Mouse (Mus musculus): ENCODE measurements around the gene Osbpl8.
A peak's percentile ranks its signal among the peaks of the same experiment; 100 is the strongest.

Osbpl8 gene

DNA sequence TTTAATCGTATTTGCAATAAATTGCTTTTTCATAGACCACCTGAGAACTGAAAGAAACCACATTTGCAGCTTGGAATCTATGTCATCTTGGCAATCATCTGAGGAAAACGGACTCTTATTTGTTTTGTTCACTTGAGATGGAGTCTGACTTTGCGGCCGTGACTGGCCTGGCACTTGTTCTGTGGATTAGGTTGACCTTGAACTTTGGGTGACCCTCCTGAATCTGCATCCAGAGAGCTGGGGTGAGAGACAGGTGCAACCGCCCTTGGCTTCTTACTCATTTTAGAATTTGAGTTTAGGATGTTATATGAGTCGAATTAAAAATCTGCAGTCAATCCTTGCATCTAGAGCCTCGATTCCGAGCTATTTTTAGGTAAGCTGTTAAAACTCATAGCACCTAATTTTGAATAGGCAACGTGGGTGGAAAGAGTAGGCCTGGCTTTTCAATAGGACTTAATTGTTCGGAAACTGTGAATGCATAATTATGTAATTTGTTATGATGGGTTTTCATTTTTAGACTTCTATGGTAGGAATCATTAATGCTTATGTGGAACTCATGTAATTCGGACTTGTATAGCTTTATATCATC is 20.1 kb upstream of the Osbpl8 start:
- no peak for ATAC-seq (ENCODE audit: insufficient number of reproducible peaks, low FRiP score, low TSS enrichment)

DNA sequence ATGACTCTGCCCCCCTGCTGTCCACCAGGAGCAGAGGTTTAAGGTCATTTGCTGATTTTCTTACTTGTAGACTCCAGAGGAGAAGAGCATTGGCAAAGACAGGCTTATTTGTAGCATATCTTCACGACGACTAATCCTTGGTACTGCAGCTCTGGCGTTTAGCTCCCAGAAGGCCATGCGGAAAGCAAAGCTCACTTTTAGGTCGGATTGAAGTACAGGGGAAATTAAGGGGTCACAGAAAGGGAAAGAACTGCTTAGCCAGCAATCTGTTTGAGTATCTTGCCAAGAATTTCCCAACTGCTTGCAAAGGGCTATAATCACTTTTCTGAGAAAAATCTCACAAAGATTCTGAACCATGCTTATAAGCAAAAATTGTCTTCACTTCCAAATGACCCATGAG is 14.8 kb upstream of the Osbpl8 start:
- ATAC-seq (ENCODE audit: insufficient number of reproducible peaks, low FRiP score, low TSS enrichment): no peak

DNA sequence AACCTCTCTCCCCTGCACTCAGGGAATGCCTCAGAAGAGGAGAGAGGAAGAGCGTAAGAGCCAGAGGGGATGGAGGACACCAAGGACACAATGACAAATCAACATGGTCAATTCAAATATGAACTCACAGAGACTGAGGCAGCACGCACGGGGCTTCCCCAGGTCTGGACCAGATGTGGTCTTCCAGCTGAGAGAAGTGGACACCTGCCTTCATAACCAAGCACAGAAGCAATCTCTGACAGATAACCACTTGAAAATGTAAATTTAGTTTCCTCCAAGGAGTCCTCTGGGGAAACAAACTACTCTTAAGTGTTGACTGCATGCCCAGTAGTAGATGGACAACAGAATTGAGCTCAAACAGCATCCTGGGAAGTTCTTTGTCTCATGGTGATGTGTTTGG is 9.5 kb upstream of the Osbpl8 start:
- ATAC-seq (ENCODE audit: insufficient number of reproducible peaks, low FRiP score, low TSS enrichment): no peak

DNA sequence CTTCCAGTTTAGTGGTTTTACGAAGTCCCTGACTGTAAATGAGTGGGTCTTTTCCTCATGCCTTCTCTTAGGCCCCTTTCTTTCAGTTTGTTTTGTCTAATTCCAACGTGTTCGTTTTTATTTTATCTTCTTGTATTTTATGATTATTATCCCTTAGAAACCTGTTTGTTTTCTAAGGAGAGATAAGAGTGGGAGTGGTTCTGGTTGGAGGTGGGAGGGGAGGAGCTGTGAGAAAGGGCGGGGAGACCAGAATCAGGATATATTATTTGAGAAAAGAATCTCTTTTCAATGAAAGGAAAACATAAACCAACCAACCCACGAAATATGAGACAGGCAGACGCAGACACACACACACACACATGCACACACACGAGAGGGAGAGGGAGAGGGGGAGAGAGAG is 9.0 kb upstream of the Osbpl8 start:
- no peak for ATAC-seq (ENCODE audit: insufficient number of reproducible peaks, low FRiP score, low TSS enrichment)

DNA sequence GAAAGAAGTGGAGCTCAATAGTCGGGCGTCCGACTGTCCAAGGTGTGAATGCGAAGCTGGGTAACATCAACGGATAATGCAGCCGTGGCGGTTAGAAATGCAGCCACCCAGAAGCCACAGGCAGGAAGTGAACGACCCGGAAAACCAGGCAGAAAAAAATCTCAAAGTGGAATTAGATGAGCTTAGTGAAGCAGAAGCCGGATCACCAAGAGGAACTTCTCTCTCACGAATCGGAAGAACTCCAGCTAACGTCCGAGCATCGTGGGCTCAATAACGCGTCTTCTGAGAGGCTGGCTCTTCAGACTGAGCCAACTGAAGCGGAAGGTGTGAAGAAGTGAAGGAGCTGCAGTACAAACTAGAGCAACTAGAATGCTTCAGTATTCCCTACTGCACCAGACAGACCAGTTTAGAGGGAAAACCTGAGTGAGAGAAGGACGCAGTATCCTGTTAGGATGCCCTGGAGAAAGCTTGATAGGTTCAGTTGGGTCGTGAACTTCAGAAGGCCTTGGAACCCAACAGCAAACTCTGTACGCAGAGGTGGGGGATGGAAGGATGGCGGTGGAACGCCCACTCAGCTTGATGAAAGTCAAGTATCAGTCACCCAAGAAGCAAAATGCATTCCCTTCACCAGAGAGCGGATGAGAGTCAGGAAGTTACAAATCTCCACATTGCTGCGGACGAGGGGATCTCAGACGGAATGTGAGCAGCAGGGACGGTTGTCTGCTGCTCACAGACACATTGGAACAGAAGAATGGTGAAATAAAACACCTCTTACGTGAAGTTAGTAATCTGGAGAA is 8.0 kb upstream of the Osbpl8 start:
- no peak for ATAC-seq (ENCODE audit: insufficient number of reproducible peaks, low FRiP score, low TSS enrichment)

DNA sequence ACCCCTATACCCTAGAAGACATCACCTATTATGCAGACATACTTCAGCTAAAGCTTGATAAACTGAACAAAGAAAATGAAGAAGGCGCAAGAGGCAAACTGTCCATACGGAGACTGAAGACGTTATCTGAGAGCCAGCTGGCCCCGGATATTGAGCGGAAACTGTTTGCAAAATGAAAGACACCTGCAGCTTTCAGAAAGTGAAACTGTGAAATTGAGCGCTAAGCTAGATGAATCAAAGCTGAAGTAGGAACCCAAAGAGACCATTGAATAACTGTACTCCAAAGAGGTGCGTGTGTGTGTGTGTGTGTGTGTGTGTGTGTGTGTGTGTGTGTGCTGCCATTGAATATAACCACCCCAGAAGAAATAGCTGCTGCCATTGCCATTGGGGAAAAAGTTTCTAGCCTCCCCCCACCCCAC is 7.3 kb upstream of the Osbpl8 start:
- no peak for ATAC-seq (ENCODE audit: insufficient number of reproducible peaks, low FRiP score, low TSS enrichment)

DNA sequence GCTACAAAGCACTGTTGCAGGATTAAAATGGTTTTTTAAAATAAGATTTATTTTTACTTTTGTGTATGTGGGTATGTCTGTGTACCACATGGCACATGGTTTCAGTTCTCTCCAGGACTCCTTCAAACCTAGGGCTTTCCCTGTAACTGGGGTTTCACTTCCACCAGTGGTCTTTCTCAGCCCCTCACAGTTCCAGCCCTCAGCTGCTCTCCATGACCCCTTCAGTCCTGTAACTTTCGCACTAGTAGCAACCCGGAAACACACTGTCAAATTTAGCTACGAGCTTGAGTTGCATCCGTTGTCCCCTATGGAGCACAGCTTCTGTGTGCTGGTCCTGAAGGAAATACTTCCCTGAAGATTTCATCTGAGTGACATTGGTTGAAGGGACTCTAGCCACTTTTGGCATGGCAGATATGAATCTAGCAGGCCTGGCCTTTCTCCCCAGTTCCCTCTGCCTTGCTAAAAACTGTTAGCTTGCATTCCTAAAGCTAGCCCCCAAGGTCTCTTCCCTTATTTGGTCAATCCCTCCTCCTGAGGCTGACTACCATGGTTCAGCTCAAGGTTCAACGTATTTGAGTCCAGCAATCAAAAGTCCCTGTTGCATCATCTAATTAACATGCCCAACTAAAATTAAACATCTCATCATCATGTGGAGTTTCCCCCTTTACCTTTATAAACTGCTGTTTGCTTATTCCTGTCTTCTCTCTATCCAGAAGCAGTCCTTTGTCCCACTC is 4.6 kb upstream of the Osbpl8 start:
- ATAC-seq (ENCODE audit: insufficient number of reproducible peaks, low FRiP score, low TSS enrichment): no peak

DNA sequence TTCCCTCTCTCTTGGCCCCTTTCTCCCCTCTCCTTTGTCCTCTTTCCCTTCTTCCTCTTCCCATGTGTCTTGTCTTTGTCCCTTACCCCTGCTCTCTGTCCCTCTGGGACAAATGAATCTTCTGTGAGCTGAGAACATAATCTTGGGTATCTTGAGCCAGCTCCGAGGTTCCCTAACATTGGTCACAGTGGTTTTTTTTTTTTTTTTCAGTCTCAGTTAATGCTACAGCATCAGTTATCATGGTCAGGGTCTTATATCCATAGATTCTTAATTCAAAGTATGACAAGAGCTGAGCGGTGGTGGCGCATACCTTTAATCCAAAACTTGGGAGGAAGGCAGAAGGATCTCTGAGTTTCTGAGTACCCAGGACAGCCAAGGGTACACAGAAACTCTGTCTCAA is 4.0 kb upstream of the Osbpl8 start:
- no peak for ATAC-seq (ENCODE audit: insufficient number of reproducible peaks, low FRiP score, low TSS enrichment)

DNA sequence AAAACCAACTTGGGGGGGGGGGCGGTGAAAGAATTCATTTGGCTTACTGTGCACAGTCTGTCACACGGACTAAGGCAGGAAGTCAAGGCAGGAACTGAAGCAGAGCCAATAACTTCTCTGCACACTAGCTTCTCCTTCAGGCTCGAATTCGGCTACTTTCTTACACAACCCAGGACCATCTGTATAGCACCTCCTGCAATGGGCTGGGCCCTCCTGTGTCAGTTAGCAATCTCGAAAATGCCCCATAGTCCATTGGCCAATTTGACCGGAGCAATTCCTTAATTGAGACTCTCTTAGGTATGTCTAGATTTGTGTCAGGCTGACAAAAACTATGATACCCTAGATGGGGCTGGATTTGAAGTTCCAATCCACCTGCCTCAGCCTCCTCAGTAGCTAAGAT is 3.2 kb upstream of the Osbpl8 start:
- ATAC-seq (ENCODE audit: insufficient number of reproducible peaks, low FRiP score, low TSS enrichment): no peak

DNA sequence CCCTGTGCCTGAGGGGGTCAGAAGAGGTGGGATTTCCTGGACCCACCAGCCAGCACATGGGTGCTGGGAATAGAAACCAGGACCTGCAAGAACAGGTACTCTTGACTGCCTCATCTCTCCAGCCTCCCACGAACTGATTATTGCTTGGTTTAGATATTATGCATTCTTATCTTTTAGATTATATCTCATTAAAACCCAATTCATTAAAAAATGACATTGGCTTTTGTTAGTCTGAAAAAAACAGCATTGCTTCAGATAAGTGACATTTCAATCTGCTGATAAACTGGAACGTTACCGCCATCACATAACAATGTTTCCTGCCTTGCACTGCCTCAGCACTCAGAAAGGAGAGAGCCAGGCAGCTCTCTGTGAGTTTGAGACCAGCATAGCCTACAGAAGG is 1.5 kb upstream of the Osbpl8 start:
- no peak for ATAC-seq (ENCODE audit: insufficient number of reproducible peaks, low FRiP score, low TSS enrichment)

DNA sequence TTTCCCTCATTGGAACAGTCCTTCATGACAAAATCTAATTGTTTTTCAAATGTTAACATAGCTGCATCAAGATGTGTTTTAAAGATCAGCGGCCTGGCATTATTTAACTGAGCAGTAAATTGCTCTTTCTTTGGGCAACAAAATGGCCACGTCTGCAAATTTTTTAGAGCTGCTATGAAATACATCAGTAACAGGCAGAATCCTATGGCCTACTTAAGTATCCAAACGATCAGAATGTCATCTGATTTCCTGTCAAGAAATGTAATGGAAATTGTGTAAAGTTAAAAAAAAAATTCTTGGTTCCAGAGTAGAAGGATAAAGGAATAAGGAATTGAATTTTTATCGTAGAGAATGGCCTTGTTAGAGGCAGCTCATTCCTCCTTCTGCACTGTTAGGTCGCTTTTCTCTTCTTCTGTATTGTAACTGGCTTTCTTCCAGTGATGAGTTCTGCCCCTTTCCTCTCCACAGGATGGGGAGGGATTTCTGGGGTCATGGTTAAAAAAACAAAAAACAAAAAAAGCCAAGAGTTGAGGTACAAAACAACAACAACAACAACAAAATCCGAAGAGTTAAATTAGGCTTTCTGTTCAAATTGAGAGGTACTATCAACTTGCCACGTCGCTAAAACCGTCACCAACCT is 831 bp upstream of the Osbpl8 start:
- ATAC-seq (ENCODE audit: insufficient number of reproducible peaks, low FRiP score, low TSS enrichment): no peak

DNA sequence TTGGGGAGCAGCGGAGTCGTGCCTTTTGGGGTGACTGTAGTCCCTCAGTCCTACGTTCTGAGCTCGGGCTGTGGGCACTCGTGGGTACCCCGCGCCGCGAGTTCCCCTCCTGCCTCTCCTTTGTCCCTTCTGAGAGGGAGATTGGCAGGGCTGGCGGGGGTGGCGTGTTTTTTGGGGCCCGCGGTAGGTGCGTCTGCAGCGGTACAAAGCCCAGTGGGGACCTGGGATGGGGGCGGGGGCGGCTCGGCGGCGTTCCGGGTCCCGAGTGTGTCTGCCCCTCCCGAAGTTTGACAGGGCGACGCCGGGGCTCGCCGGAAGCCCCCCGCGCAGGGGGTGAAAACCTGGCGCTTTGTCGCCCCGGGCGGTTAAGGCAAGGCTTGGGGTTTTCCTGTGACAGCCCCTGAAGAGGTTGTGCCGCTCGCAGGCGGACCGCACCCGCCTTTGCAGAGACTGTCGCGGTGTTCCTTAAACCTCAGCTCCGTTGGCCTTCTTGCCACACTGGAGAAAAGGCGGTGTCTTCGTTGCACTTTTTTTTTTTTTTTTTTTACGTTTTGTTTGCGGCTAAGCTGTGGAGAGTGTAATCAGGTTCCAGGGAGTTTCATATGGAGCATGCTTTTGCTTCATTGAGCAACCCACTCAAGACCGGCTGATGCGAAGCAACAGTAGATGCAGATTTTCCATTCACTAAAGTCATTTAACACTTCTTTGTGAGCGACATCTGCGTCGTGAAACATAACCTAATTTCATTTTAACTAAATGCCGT is 848 bp downstream of the Osbpl8 start:
- ATAC-seq (ENCODE audit: insufficient number of reproducible peaks, low FRiP score, low TSS enrichment): peak; percentile 33; the same call in 1 of the 2 replicates

DNA sequence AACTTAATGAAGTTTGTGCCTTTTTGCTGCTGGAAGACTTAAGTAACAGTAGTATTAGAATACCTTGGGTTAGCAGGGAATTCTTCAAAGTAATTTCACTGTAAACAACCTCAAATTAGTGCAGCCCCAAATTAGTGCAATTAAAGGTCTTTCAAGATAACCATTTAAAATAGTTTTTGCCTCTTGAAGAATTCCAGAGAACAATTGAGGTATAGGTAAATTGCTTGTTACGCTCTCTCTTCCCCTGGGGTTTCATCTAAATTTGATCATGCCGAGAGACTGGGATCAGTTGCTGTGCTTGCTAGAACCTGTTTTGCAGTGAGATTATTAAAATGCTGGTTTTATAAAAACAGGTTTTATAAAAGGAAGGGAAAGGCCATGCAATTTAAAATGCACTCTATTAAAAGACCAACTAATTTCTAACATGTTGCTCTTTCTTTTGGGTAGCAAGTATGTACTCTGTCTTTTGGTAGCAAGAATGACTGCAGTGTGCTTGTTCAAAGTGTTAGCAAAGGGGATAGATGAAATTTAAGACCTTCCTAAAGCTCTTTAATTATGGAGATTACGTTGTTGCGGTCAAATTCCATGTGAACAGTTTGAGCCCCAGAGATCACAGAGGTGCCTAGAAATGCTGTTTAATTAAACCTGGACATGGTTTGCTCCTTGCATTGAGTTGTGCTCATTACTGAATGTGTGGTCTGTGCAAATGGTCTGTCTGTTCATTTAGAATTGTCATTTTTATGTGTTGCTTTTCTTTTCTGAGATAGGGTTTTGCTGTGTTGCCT is 1.7 kb downstream of the Osbpl8 start:
- ATAC-seq (ENCODE audit: insufficient number of reproducible peaks, low FRiP score, low TSS enrichment): no peak

DNA sequence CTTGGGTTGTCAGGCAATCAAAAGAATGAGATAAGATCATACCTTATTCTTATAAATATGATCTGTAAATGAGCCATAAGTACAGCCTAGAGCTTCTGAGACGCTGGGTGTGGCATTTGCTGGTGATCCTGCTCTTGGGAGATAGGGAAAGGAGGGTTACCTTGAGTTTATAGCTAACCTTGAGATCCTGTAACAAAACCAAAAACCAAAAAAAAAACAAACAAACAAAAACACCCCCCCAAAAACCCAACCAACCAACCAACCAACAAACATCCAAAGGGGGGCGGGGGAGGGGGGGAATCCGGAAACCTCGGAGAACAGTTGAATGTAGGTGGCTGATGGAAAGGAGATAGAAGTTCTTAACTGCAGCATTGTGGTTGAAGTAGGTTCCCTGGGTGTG is 2.9 kb downstream of the Osbpl8 start:
- ATAC-seq (ENCODE audit: insufficient number of reproducible peaks, low FRiP score, low TSS enrichment): no peak

DNA sequence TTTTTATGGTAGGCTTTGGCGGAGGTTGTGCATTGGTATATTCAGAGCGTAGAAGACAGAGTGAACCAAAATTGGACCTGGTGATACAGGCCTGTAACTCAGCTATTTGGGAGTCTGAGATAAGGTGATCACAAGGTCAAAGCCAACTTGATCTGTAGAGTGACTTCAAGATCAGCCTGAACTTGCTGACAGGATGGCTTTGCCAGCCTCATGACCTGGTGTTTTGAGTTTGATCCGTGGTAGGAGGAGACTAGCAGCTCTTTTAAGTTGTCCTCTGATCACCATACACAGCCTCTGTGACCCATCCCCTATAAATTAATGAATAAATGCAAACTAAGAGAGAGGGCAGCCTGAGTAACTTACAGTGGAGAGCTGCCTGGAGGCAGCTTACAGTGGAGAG is 3.8 kb downstream of the Osbpl8 start:
- ATAC-seq (ENCODE audit: insufficient number of reproducible peaks, low FRiP score, low TSS enrichment): no peak

DNA sequence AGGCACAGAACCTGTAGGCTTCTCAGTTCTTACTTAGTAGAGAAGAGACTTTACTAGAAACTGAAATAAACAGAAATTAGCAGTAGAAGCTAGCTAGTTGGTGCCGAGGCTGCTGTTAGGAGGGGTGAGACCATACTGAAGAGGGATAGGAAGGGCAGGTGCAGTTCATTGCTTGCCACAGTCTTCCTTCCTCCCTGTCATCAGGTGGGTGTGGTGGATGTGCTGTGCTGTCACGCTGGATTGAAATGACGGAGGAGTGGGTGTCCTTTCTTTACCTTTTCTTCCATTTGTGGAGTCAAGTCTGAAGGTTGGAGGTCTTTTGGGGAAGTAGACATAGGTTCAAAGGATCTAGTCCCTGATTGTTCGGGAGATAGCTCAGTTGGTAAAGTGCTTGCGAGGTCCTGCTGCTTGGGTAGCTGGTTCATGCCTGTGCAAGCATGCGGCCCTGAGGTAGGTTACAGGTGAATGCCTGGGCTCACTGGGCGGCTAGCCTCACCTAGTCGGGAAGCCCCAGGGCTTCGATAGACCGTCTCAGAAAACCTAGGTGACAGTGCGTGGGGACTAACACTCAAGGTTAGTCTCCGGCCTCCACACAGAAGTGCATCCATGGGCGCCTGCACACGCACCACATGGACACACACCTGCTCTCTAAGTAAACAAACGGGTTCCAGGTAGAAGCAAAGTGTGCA is 6.8 kb downstream of the Osbpl8 start:
- ATAC-seq (ENCODE audit: insufficient number of reproducible peaks, low FRiP score, low TSS enrichment): no peak

DNA sequence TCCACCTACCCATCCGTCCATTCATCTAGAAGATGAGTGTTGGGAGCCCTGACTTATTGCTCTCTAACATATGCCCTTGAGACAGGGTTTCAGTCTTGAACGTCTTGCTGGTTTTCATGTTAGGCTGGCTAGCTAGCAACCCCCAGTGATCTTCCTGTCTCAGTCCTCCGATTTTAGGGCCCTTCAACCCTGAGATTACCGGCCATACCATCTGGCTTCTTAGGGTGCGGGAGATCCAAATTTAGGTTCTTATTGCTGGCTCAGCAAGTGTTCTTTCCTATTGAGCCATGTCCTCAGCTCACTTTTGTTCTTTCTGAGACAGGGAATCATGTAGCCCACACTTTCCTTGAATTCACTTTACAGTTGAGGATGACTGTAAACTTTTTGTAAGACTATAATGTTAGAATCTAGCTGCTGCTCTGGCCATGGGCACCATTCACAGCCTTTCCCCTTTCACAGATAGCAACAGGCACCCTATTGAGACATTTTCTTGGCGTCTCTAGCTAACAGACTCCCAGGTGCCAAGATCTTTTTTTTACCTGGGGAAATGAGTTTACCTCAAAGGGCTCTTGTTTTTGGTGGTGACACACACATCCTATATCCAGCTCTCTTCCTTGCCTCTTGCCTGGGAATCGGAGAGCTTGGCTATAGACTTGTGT is 9.2 kb downstream of the Osbpl8 start:
- ATAC-seq (ENCODE audit: insufficient number of reproducible peaks, low FRiP score, low TSS enrichment): peak; percentile 78

DNA sequence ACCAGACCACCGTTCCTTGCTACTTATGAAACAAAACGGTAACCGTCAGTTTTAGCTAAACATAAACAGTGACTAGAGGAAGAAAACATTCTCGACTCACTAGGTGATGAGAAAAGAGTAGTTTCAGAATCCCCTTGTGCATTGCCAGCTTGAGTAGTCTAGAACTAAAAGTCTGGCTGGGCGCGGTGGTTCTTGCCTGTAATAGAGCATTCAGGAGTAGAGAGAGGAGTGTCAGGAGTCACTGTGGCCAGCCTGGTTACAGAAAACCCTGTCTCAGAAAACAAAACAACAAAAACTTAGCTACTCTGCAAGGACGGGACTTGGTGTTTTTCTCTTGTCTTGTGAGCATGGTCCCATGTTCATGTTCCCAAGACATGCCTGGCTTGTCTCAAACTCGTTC is 12.8 kb downstream of the Osbpl8 start:
- ATAC-seq (ENCODE audit: insufficient number of reproducible peaks, low FRiP score, low TSS enrichment): no peak

DNA sequence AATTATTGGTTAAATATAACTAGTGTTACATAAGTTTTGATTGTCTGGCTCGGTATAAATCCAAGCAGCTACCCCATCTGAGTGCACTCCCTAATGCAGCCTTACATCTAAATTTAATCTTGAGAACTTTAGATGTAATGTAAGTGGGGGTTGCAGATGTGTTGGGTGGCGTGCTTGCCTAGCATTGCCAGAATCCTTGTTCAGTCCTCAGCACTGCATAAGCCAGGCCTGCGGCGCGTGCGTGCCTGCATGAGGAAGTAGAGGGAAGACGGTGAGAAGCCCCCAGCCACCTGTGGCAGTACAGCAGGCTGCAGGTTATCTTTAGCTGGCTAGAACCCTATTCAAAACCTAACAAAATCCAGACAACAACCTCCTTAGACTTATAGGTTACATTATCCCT is 13.5 kb downstream of the Osbpl8 start:
- ATAC-seq (ENCODE audit: insufficient number of reproducible peaks, low FRiP score, low TSS enrichment): no peak

Data from cerebellum, adult (tissue).